In the genomic region with DNA sequence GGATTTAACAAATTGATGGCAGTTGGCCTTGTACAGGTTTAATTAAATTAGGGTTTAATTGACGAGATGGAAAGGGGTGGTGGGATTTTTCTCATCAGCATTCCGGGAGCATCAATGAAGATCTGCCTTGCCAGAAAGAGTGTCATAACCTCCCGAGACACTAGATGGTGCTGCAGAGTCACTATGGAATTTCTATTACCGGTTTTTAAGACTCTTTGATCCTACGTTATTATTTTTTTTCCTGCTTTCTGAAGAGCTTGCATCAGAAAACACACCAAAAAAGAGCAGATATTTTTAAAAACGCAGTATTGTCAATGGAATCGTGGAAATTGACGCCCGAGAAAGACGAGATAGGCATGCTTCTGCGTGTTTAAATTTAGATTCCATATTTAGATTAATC, we compare ENCODE assay signal across 8 mouse cellular contexts.
DNase-seq lines count a peak whose midpoint lies in the region; ATAC-seq lines count a peak whose summit lies in the region.

No protein-coding gene starts in this region.

- H3K4me3 ChIP-seq in liver, embryonic 12.5 days: no peak overlapping the region
- no peak overlapping the region for H3K4me3 ChIP-seq in forebrain, embryonic 11.5 days (ENCODE audit: low read depth, low read length)
- no peak overlapping the region for H3K4me3 ChIP-seq in midbrain, embryonic 13.5 days (replicated peaks)

- H3K9me3 ChIP-seq in liver, embryonic 12.5 days (replicated peaks): no peaks in the 10 kb centered on the region
- H3K9me3 ChIP-seq in forebrain, embryonic 11.5 days (ENCODE audit: control insufficient read depth, low read length): no peaks in the 10 kb centered on the region
- no peaks in the 10 kb centered on the region; the same call in 1 of the 2 replicates for H3K9me3 ChIP-seq in midbrain, embryonic 13.5 days

- H3K9ac ChIP-seq in liver, embryonic 12.5 days: no peak overlapping the region
- H3K9ac ChIP-seq in forebrain, embryonic 11.5 days (ENCODE audit: low read length): peak overlapping the region; percentile 24; the same call in 1 of the 2 replicates
- H3K9ac ChIP-seq in midbrain, embryonic 13.5 days (replicated peaks): 0 out of 2 replicates have a peak overlapping the region, but pooled peaks have one; percentile 3

- DNase-seq in liver: peak; percentile 29
- peak; percentile 13 to 56 for DNase-seq in adrenal gland, postnatal 36 days
- peak; percentile 80 for DNase-seq in forebrain, embryonic 11.5 days (ENCODE audit: low spot score)
- DNase-seq in induced T-regulatory cell, adult 2 months (ENCODE audit: low read depth): peak; percentile 51
- peak; percentile 70 to 86 for DNase-seq in left cerebral cortex, postnatal 10 days (ENCODE audit: extremely low spot score in 1 of 2, low spot score in 2 of 2)
- peak; percentile 54 for DNase-seq in telencephalon, adult 2 months (ENCODE audit: low read depth, low spot score)

- ATAC-seq in liver, embryonic 12.5 days: no peak
- no peak for ATAC-seq in forebrain, embryonic 11.5 days (replicated peaks; ENCODE audit: low FRiP score)
- ATAC-seq in midbrain, embryonic 13.5 days: no peak

- H3K36me3 ChIP-seq in liver, embryonic 12.5 days: no peaks in the 10 kb centered on the region
- H3K36me3 ChIP-seq in forebrain, embryonic 11.5 days (ENCODE audit: control insufficient read depth, insufficient read depth, low read length): no peaks in the 10 kb centered on the region
- H3K36me3 ChIP-seq in midbrain, embryonic 13.5 days: no peaks in the 10 kb centered on the region

- whole genome bisulfite sequencing in liver, embryonic 12.5 days (ENCODE audit: insufficient replicate concordance): 14% methylated on average over 11 of the region's 11 CpGs
- 19% methylated on average over 11 of the region's 11 CpGs for WGBS in forebrain, embryonic 11.5 days
- 15% methylated on average over 11 of the region's 11 CpGs for WGBS in midbrain, embryonic 13.5 days

- peaks cover 11% of the 10 kb centered on the region; the same call in 1 of the 2 replicates for H3K27me3 ChIP-seq in liver, embryonic 12.5 days (replicated peaks)
- H3K27me3 ChIP-seq in forebrain, embryonic 11.5 days (ENCODE audit: control insufficient read depth, insufficient read depth, low read length): no peaks in the 10 kb centered on the region
- H3K27me3 ChIP-seq in midbrain, embryonic 13.5 days: no peaks in the 10 kb centered on the region

- H3K27ac ChIP-seq in liver, embryonic 12.5 days: no peak overlapping the region
- H3K27ac ChIP-seq in forebrain, embryonic 11.5 days (ENCODE audit: low read depth, low read length): no peak overlapping the region
- peak overlapping the region; percentile 51; the same call in 1 of the 2 replicates for H3K27ac ChIP-seq in midbrain, embryonic 13.5 days

- no peak overlapping the region for H3K4me2 ChIP-seq in liver, embryonic 12.5 days
- no peak overlapping the region for H3K4me2 ChIP-seq in forebrain, embryonic 11.5 days (ENCODE audit: low read depth, low read length, severe bottlenecking)
- H3K4me2 ChIP-seq in midbrain, embryonic 13.5 days (replicated peaks): peak overlapping the region; percentile 31

- H3K4me1 ChIP-seq in liver, embryonic 12.5 days: peaks cover 14% of the 10 kb centered on the region
- H3K4me1 ChIP-seq in forebrain, embryonic 11.5 days (replicated peaks; ENCODE audit: control insufficient read depth, insufficient read depth, low read length): peaks cover 7% of the 10 kb centered on the region; the same call in 1 of the 2 replicates
- H3K4me1 ChIP-seq in midbrain, embryonic 13.5 days (replicated peaks): peaks cover 31% of the 10 kb centered on the region

- intact Hi-C loops in left cerebral cortex, postnatal 10 days (cut with DNase I): loop anchor here (2.0 to 5.0 kb wide), 4 partner anchors 137 to 1147 kb away; no protein-coding TSS in a partner anchor

Comparison
In these comparisons a context has a peak if more than half of its experiments do, and no peak if none do; other contexts are left out.
1. DNase-seq: peak in every context shown above with its lines; median percentile 80 in forebrain, embryonic 11.5 days; 78 in left cerebral cortex, postnatal 10 days; 54 in telencephalon, adult 2 months; 51 in induced T-regulatory cell, adult 2 months; 34 in adrenal gland, postnatal 36 days; 29 in liver.